Mouse (Mus musculus) ES-E14 (cell line): ENCODE results near the gene Stk35. TPM values are rescaled to one million over a fixed set of nuclear protein-coding genes. Genes with fewer than 3 reads are reported as not detected.

Experiments
- DNase-seq: peaks from one replicate; pipeline ENCODE4 v3.0.0-alpha.2; 2013; ENCODE audit warnings: low read depth, low spot score
- H3K27ac ChIP-seq: 2 replicates; pipeline ENCODE4 v1.5.1; 2012; ENCODE audit warnings: low read depth, mild to moderate bottlenecking, low read length, moderate library complexity, mixed read lengths; ENCODE audit not compliant: poor library complexity, insufficient read depth, severe bottlenecking
- H3K36me3 ChIP-seq: 2 replicates; pipeline ENCODE4 v1.6.1; 2012; ENCODE audit warnings: mild to moderate bottlenecking, low read length, moderate library complexity, mixed read lengths; ENCODE audit not compliant: control insufficient read depth, poor library complexity, insufficient read depth, severe bottlenecking
- H3K4me1 ChIP-seq, 2 experiments: fragments of 150-350 bp in 1 of 2; sonication (generic) in 1 of 2; 2 replicates each; pipeline ENCODE4 v1.6.1; 2012; ENCODE audit warnings: low read length in 2 of 2, mild to moderate bottlenecking in 1 of 2, mixed read lengths in 1 of 2; ENCODE audit not compliant: control insufficient read depth in 2 of 2, insufficient read depth in 2 of 2, poor library complexity in 1 of 2
- H3K4me3 ChIP-seq, 2 experiments: fragments of 150-350 bp in 1 of 2; sonication (generic) in 1 of 2; 2 replicates each; pipeline ENCODE4 v1.5.1; 2012; ENCODE audit warnings: low read length in 2 of 2, low read depth in 1 of 2, mild to moderate bottlenecking in 1 of 2, mixed read lengths in 1 of 2; ENCODE audit not compliant: insufficient read depth in 1 of 2, poor library complexity in 1 of 2, severe bottlenecking in 1 of 2
- H3K9ac ChIP-seq: 2 replicates; pipeline ENCODE4 v1.6.1; 2012; ENCODE audit warnings: low read depth, mild to moderate bottlenecking, low read length, mixed read lengths; ENCODE audit not compliant: poor library complexity, insufficient read depth, severe bottlenecking
- H3K9me3 ChIP-seq: fragments of 150-350 bp; sonication (generic); 2 replicates; pipeline ENCODE4 v1.6.1; 2012; ENCODE audit warnings: low read depth, mild to moderate bottlenecking, low read length; ENCODE audit not compliant: control insufficient read depth, insufficient read depth
- CHD2 ChIP-seq: IDR thresholded peaks from 2 replicates; pipeline ENCODE4 v1.6.1; 2014; ENCODE audit warnings: mild to moderate bottlenecking, low read depth, low read length, inconsistent platforms
- HCFC1 ChIP-seq: IDR thresholded peaks from 2 replicates; pipeline ENCODE4 v1.6.1; 2012; ENCODE audit warnings: low read length, inconsistent platforms, borderline replicate concordance; ENCODE audit not compliant: insufficient read depth
- MAFK ChIP-seq: IDR thresholded peaks from 2 replicates; pipeline ENCODE4 v1.6.1; 2014; ENCODE audit warnings: mild to moderate bottlenecking, low read depth, low read length, inconsistent platforms; ENCODE audit not compliant: insufficient read depth
- ZC3H11A ChIP-seq: IDR thresholded peaks from 2 replicates; pipeline ENCODE4 v1.6.1; 2012; ENCODE audit warnings: low read depth, mild to moderate bottlenecking, inconsistent platforms, low read length, borderline replicate concordance
- ZNF384 ChIP-seq: IDR thresholded peaks from 2 replicates; pipeline ENCODE4 v1.6.1; 2012; ENCODE audit warnings: low read depth, low read length, inconsistent platforms
- in situ Hi-C, 2 experiments: fragments of 600-800 bp; cut with MboI; formaldehyde crosslinking; loops; one replicate each; pipeline ENCODE4 v1.15.1; 2025; ENCODE audit warnings: low sequenced_read_pairs in 2 of 2, inconsistent platforms in 1 of 2; ENCODE audit not compliant: unreplicated experiment in 2 of 2
- total RNA-seq: library from RNA; depleted of rRNA; stranded (reverse); fragments of 300-350 nt; gene quantifications from 2 replicates; pipeline ENCODE4 v1.2.3, GENCODE M21; 2012

Stk35 gene
- total RNA-seq, 1 experiment, result 22.1 TPM

DNA sequence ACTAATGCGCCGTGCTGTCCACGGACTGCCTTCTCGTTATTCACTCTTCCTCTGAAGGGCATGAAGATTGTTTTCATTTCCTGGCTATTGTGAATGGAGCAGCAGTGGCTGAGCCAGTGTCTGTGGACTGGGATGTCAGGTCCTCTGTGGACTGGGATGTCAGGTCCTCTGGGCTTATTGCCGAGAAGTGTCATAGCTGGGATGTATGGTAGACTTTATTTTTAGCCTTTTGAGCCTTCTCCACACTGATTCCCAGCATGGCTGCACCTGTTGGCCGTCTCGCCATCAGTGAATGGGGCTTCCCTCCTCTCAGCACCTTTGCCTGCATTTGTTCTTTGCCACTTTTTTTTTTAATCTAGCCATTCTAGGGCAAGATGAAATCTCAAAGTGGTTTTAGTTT is 71.8 kb downstream of the Stk35 start:
- DNase-seq, result no peak
- H3K9me3 ChIP-seq, result no peaks in the 10 kb centered on the region
- no peak overlapping the region for H3K9ac ChIP-seq
- no peaks in the 10 kb centered on the region for H3K4me1 ChIP-seq
- no peak overlapping the region for H3K27ac ChIP-seq
- TF ChIP-seq CHD2, result no peak
- no peak for TF ChIP-seq ZC3H11A
- TF ChIP-seq MAFK, result no peak
- no peak for TF ChIP-seq HCFC1
- no peak for TF ChIP-seq ZNF384
- H3K4me3 ChIP-seq, result no peak overlapping the region
- in situ Hi-C loops, result loop anchor here (10.0 to 25.0 kb wide), 2 partner anchors 185 to 187 kb away; partner anchors contain the start of gene Pdyn (in 1 of the 2)
- no peaks in the 10 kb centered on the region for H3K36me3 ChIP-seq

DNA sequence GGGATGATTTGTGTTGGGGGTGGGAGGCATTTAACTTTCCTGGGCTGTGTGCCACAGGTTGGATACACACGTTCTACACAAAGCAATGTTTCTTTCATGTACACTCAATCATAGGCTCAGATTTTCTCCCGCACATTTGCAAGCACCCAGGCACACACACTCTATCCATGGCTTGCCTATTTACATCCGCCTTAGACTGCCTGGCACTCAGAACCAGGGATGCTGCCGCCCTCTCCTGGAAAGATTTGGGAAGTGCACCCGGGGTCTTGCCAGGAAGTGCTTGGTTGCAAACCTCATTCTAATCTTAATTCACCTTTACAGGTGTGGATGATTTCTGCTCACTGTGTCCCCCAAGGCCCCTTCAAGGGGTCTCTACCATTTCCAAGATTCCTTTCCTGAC is 73.2 kb downstream of the Stk35 start:
- in situ Hi-C loops, result loop anchor here (10.0 to 25.0 kb wide), 2 partner anchors 186 to 189 kb away; partner anchors contain the start of gene Pdyn (in 1 of the 2)
- DNase-seq, result peak; percentile 66
- no peak overlapping the region for H3K4me3 ChIP-seq
- no peaks in the 10 kb centered on the region for H3K4me1 ChIP-seq
- no peak overlapping the region for H3K27ac ChIP-seq
- TF ChIP-seq ZC3H11A (peak; percentile 92), MAFK (no peak)
- H3K9ac ChIP-seq, result no peak overlapping the region
- H3K36me3 ChIP-seq, result no peaks in the 10 kb centered on the region
- H3K9me3 ChIP-seq, result no peaks in the 10 kb centered on the region

DNA sequence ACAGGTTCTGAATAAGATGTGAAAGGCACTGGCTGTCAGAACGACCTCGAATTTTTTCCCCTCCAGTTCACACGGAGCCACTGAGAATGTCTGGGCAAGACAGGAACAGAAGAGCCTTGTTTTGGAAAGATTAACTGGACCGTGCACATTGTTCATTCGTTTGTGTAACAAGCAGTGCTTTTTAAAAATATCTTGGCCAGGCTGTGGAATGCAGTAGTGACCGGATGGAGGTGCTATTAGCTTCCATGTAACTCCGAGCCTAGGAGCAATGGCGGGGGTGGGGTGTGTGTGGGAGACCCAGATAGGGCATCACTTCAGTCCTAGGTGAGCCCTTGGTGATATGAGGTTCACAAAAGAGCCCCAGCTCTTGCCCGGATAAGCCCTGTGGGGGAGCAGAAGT is 73.8 kb downstream of the Stk35 start:
- in situ Hi-C loops, result loop anchor here (10.0 to 25.0 kb wide), 2 partner anchors 187 to 189 kb away; partner anchors contain the start of gene Pdyn (in 1 of the 2)
- Histone ChIP-seq H3K36me3 (no peaks in the 10 kb centered on the region), H3K4me1 (peaks cover 0 to under 1% of the 10 kb centered on the region in 2 experiments; a peak in 1 of 4 replicates), H3K4me3 (no peak overlapping the region), H3K9me3 (no peaks in the 10 kb centered on the region), H3K9ac (no peak overlapping the region), H3K27ac (no peak overlapping the region)
- TF ChIP-seq MAFK (no peak), HCFC1 (no peak), ZC3H11A (no peak), ZNF384 (no peak), CHD2 (no peak)
- no peak for DNase-seq

DNA sequence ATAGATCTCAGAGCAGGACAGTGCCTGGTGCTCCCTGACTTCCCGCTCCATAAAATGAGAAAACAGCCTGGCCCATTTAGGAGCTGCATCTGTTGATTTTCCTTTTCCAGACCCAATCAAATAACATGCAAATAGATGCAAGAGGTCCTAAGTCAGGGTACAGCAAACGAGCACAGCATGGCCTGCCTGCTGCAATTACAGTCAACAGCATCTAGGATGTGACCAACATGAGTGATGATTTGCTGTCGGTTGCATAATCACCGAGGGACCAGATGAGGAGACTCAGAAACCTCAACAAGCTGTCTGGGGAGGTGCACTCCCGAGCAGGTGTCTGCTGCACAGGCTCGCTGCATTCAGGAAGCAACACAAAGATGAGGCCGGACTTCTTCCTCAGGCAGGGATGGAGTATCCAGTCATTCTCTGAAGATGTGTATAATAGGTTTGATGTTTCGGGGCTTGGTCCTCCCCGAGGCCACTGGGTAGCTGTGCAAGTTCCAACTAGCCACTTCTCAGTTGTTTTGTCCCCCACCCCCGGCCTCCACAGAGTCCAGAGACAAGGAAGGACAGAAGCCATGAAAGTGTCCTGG is 74.3 kb downstream of the Stk35 start:
- H3K27ac ChIP-seq, result no peak overlapping the region
- no peak for DNase-seq
- TF ChIP-seq ZNF384, result no peak
- peaks cover 0 to 5% of the 10 kb centered on the region in 2 experiments; a peak in 2 of 4 replicates for H3K4me1 ChIP-seq
- H3K4me3 ChIP-seq, result no peak overlapping the region
- in situ Hi-C loops, result loop anchor here (10.0 to 25.0 kb wide), 2 partner anchors 187 to 190 kb away; partner anchors contain the start of gene Pdyn (in 1 of the 2)
- H3K36me3 ChIP-seq, result no peaks in the 10 kb centered on the region
- no peaks in the 10 kb centered on the region for H3K9me3 ChIP-seq
- H3K9ac ChIP-seq, result no peak overlapping the region

DNA sequence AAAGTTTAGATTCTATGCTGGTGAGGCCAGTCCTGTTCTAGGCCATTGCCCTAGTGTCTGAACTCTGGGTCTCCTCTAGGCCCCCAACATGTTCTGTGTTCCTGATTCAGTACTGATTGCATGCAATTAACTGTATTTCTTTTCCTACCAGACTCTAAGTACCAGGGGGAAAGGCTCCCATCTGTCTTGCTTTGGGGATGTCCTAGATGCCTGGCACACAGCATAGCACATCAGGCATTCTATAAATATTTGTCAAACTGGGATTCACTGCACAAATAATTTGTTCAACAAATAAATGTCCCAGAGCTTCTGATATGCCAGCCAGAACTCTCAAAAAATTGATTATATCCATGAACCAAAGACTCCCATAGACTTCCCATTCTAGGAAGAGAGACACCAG is 76.6 kb downstream of the Stk35 start:
- no peak for DNase-seq
- no peak overlapping the region for H3K4me3 ChIP-seq
- H3K9ac ChIP-seq, result no peak overlapping the region
- no peak overlapping the region for H3K27ac ChIP-seq
- H3K36me3 ChIP-seq, result no peaks in the 10 kb centered on the region
- TF ChIP-seq CHD2 (no peak), ZNF384 (no peak), HCFC1 (no peak), ZC3H11A (no peak), MAFK (no peak)
- H3K4me1 ChIP-seq, result peaks cover 7 to 15% of the 10 kb centered on the region in 2 experiments
- no peaks in the 10 kb centered on the region for H3K9me3 ChIP-seq
- in situ Hi-C loops, result loop anchor here in 1 of 2 experiments (10.0 kb wide), 1 partner anchor 192 kb away; no protein-coding TSS in a partner anchor
